Mouse (Mus musculus) G1E (cell line): ENCODE measurements at regions not wholly inside any gene's neighbourhood (a gene's known extent, or its start where the extent isn't known, plus 50 kb on each side); places are given as distances from the start of the nearest gene placed in this dataset.

ENCODE experiments used
- ATAC-seq: 2 replicates; pipeline ENCODE4 v1.8.0; 2016; ENCODE audit warnings: mild to moderate bottlenecking; ENCODE audit not compliant: insufficient number of reproducible peaks, poor library complexity, low FRiP score, severe bottlenecking; ENCODE audit errors: extremely low read depth
- DNase-seq: peaks from one replicate; pipeline ENCODE4 v3.0.0; 2012; ENCODE audit warnings: low spot score
- H3K27me3 ChIP-seq: 2 replicates; pipeline ENCODE4 v1.6.1; 2012; ENCODE audit warnings: mild to moderate bottlenecking, low read length, inconsistent platforms; ENCODE audit not compliant: insufficient read depth
- H3K36me3 ChIP-seq: replicated peaks from 2 replicates; pipeline ENCODE3; 2012; ENCODE audit warnings: mild to moderate bottlenecking, inconsistent platforms
- H3K4me1 ChIP-seq: 2 replicates; pipeline ENCODE4 v1.6.1; 2012; ENCODE audit warnings: low read depth, low read length, inconsistent platforms, mixed read lengths; ENCODE audit not compliant: insufficient read depth
- H3K4me3 ChIP-seq: 2 replicates; pipeline ENCODE4 v1.5.1; 2012; ENCODE audit warnings: low read depth, mild to moderate bottlenecking, inconsistent platforms, low read length, moderate library complexity, mixed read lengths
- H3K9me3 ChIP-seq: replicated peaks from 2 replicates; pipeline ENCODE4 v1.6.1; 2012; ENCODE audit warnings: inconsistent platforms
- CTCF ChIP-seq: IDR thresholded peaks from 2 replicates; pipeline ENCODE4 v1.5.1; 2012; ENCODE audit warnings: low read depth, low read length, inconsistent platforms, mixed read lengths
- GATA1 ChIP-seq: IDR thresholded peaks from 2 replicates; pipeline ENCODE4 v1.6.1; 2012; ENCODE audit warnings: borderline replicate concordance, low read length, inconsistent platforms, mixed read lengths
- GATA2 ChIP-seq: IDR thresholded peaks from 2 replicates; pipeline ENCODE4 v1.6.1; 2012; ENCODE audit warnings: low read depth, low read length, inconsistent platforms, borderline replicate concordance
- POLR2AphosphoS5 ChIP-seq: IDR thresholded peaks from 2 replicates; pipeline ENCODE4 v1.6.1; 2012; ENCODE audit warnings: low read depth, low read length, inconsistent platforms; ENCODE audit not compliant: insufficient replicate concordance
- TAL1 ChIP-seq: conservative IDR thresholded peaks from 2 replicates; pipeline ENCODE4 v1.6.1; 2012; ENCODE audit warnings: low read depth, low read length, inconsistent platforms, mixed read lengths

- ATAC-seq (no peak), DNase-seq (no peak)
- no peak overlapping the region for H3K4me3 ChIP-seq
- no peaks in the 10 kb centered on the region for H3K9me3 ChIP-seq
- no peak for TF ChIP-seq GATA2
- no peaks in the 10 kb centered on the region for H3K36me3 ChIP-seq
- no peaks in the 10 kb centered on the region for H3K4me1 ChIP-seq
- H3K27me3 ChIP-seq: no peaks in the 10 kb centered on the region
These were observed 270.8 kb upstream of the Ngly1 start for GRCm38 (mm10) chr14:15978329-15978728.

GRCm38 (mm10) chr14:16005409-16005808, 243.7 kb upstream of the Ngly1 start:
- 0 out of 2 replicates have a peak, but pooled peaks cover 2% of the 10 kb centered on the region for H3K27me3 ChIP-seq
- no peaks in the 10 kb centered on the region for H3K4me1 ChIP-seq
- ATAC-seq: no peak
- H3K36me3 ChIP-seq: no peaks in the 10 kb centered on the region
- no peak for DNase-seq
- no peak overlapping the region for H3K4me3 ChIP-seq
- no peaks in the 10 kb centered on the region for H3K9me3 ChIP-seq
- no peak for TF ChIP-seq CTCF
- no peak for TF ChIP-seq POLR2AphosphoS5
- TF ChIP-seq GATA2: no peak
- TF ChIP-seq GATA1: no peak
- TF ChIP-seq TAL1: no peak

- DNase-seq (no peak), ATAC-seq (no peak)
- no peaks in the 10 kb centered on the region for H3K9me3 ChIP-seq
- TF ChIP-seq CTCF: no peak
- TF ChIP-seq TAL1: no peak
- TF ChIP-seq GATA1: no peak
- TF ChIP-seq POLR2AphosphoS5: no peak
- H3K27me3 ChIP-seq: 0 out of 2 replicates have a peak, but pooled peaks cover 2% of the 10 kb centered on the region
- H3K4me3 ChIP-seq: no peak overlapping the region
- no peaks in the 10 kb centered on the region for H3K36me3 ChIP-seq
- no peaks in the 10 kb centered on the region for H3K4me1 ChIP-seq
These were observed 242.1 kb upstream of the Ngly1 start for GRCm38 (mm10) chr14:16006968-16007367.

GRCm38 (mm10) chr14:16009778-16010177, 239.3 kb upstream of the Ngly1 start:
- H3K4me1 ChIP-seq: no peaks in the 10 kb centered on the region
- no peaks in the 10 kb centered on the region for H3K9me3 ChIP-seq
- DNase-seq (no peak), ATAC-seq (no peak)
- H3K4me3 ChIP-seq: no peak overlapping the region
- no peaks in the 10 kb centered on the region for H3K36me3 ChIP-seq
- TF ChIP-seq CTCF: no peak
- TF ChIP-seq GATA2: no peak
- no peak for TF ChIP-seq POLR2AphosphoS5
- no peak for TF ChIP-seq TAL1
- TF ChIP-seq GATA1: no peak
- H3K27me3 ChIP-seq: 0 out of 2 replicates have a peak, but pooled peaks cover 2% of the 10 kb centered on the region

GRCm38 (mm10) chr14:16023853-16024252, 225.2 kb upstream of the Ngly1 start:
- H3K4me3 ChIP-seq: no peak overlapping the region
- no peak for DNase-seq

GRCm38 (mm10) chr14:16037771-16038170, 211.3 kb upstream of the Ngly1 start:
- Histone ChIP-seq H3K4me1 (no peaks in the 10 kb centered on the region), H3K9me3 (no peaks in the 10 kb centered on the region), H3K36me3 (no peaks in the 10 kb centered on the region), H3K4me3 (no peak overlapping the region), H3K27me3 (no peaks in the 10 kb centered on the region)
- ATAC-seq: no peak
- DNase-seq: no peak
- TF ChIP-seq TAL1: no peak

More at GRCm38 (mm10) chr14:16023853-16024252, 225.2 kb upstream of the Ngly1 start:
- Histone ChIP-seq H3K36me3 (no peaks in the 10 kb centered on the region), H3K4me1 (no peaks in the 10 kb centered on the region), H3K27me3 (no peaks in the 10 kb centered on the region), H3K9me3 (no peaks in the 10 kb centered on the region)
- TF ChIP-seq TAL1: no peak
- ATAC-seq: no peak

GRCm38 (mm10) chr14:16038336-16038735, 210.7 kb upstream of the Ngly1 start:
- no peak for TF ChIP-seq CTCF
- TF ChIP-seq TAL1: no peak
- TF ChIP-seq GATA1: no peak
- no peak for TF ChIP-seq GATA2
- H3K9me3 ChIP-seq: no peaks in the 10 kb centered on the region
- H3K36me3 ChIP-seq: no peaks in the 10 kb centered on the region
- DNase-seq: no peak
- no peak for ATAC-seq
- H3K27me3 ChIP-seq: no peaks in the 10 kb centered on the region
- no peak overlapping the region for H3K4me3 ChIP-seq
- H3K4me1 ChIP-seq: no peaks in the 10 kb centered on the region
